Mouse (Mus musculus): Measurements from ENCODE around the gene Apbb1. TPM values are rescaled to one million over a fixed set of nuclear protein-coding genes. Genes with fewer than 3 reads are reported as not detected.

Gene Apbb1
- polyA plus RNA-seq, 1 experiment from 2014 or later, result 31.4 TPM

DNA sequence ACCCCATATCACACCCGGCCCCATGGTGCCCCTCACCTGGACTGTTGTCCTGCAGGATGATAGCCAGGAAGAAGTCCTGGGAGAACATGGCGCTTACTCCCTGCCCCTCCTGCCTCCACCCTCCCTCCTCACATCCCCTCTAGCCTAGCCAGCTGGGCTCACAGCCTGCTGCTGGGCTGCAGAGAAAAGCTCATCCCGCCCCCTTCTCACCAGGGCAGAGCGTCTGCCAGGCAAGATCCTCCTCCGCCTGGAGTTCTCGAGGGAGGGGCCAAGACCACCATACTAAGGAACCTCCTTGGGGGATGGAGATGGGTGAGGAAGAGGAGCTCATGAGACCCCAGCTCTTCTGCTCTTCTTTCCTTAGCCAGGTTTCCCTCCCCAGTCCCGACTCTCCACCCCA lies 12.9 kb downstream of the Apbb1 start:
- Histone ChIP-seq H3K27me3 (ENCODE audit: insufficient read depth, low read length) (no peaks in the 10 kb centered on the region), H3K4me2 (ENCODE audit: low read length) (no peak overlapping the region), H3K36me3 (ENCODE audit: insufficient read depth, low read length) (peaks cover 25% of the 10 kb centered on the region), H3K4me3 (replicated peaks; ENCODE audit: low read depth, low read length) (no peak overlapping the region), H3K4me1 (replicated peaks; ENCODE audit: insufficient read depth, low read length) (no peaks in the 10 kb centered on the region; the same call in 1 of the 2 replicates), H3K27ac (no peak overlapping the region), H3K9me3 (replicated peaks; ENCODE audit: low read length) (no peaks in the 10 kb centered on the region), H3K9ac (ENCODE audit: low read depth, low read length) (no peak overlapping the region)
- 28% methylated on average over 7 of the region's 7 CpGs for WGBS
- ATAC-seq (replicated peaks; ENCODE audit: low FRiP score, low read depth), result no peak
- TF ChIP-seq CTCF (IDR thresholded peaks at IDR 0.05; ENCODE audit: low read depth), result no peak
- no peak for DNase-seq (ENCODE audit: low spot score)

DNA sequence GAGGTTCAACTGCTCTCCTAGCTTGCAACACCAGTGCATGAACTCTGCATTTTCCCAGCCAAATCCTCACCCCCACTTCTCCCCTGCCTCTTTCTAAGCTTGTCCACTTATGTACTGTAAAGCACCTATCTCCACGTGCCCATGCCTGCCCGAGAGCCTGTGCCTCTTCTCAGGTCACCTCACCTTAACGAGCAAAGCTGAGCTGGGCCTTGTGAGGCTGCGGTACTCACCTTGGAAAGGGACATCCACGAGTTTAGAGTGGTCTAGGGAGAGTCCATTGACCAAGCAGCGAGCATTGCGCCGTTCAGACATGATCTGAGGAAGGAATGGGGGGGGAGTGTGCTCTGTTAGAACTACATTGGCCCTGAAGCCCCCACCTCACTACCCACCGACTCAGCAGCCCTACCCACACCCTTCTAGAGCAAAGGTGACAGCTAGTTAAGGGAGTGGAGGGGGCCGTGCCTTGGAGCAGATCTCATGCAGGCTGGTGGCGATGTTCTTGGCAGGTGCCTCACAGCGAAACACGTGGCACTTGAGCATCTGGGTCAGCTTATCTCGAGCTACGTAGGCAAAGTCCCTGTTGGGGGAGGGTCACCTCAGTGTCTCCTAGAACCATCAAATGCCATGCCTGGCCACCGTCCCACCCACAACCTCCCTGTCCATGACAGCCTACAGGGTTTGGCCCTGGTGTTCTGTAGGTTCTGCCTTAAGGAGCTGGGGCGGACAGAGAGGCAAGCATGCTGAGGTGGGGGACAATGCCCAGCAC lies 16.2 kb downstream of the Apbb1 start:
- no peak for DNase-seq (ENCODE audit: low spot score)
- no peak overlapping the region for H3K4me3 ChIP-seq (replicated peaks; ENCODE audit: low read depth, low read length)
- 88% methylated on average over 17 of the region's 17 CpGs for WGBS
- no peak overlapping the region for H3K27ac ChIP-seq
- H3K4me2 ChIP-seq (ENCODE audit: low read length), result no peak overlapping the region
- peaks cover 22% of the 10 kb centered on the region for H3K36me3 ChIP-seq (ENCODE audit: insufficient read depth, low read length)
- no peaks in the 10 kb centered on the region for H3K9me3 ChIP-seq (replicated peaks; ENCODE audit: low read length)
- no peak for TF ChIP-seq CTCF (IDR thresholded peaks at IDR 0.05; ENCODE audit: low read depth)
- H3K4me1 ChIP-seq (replicated peaks; ENCODE audit: insufficient read depth, low read length), result no peaks in the 10 kb centered on the region; the same call in 1 of the 2 replicates
- ATAC-seq (replicated peaks; ENCODE audit: low FRiP score, low read depth), result no peak
- no peak overlapping the region for H3K9ac ChIP-seq (ENCODE audit: low read depth, low read length)
- no peaks in the 10 kb centered on the region for H3K27me3 ChIP-seq (ENCODE audit: insufficient read depth, low read length)

- WGBS, result 82% methylated on average over 3 of the region's 3 CpGs
- DNase-seq (ENCODE audit: low spot score) (no peak), ATAC-seq (replicated peaks; ENCODE audit: low FRiP score, low read depth) (no peak)
- TF ChIP-seq CTCF (IDR thresholded peaks at IDR 0.05; ENCODE audit: low read depth), result no peak
- Histone ChIP-seq H3K4me1 (replicated peaks; ENCODE audit: insufficient read depth, low read length) (no peaks in the 10 kb centered on the region), H3K36me3 (ENCODE audit: insufficient read depth, low read length) (peaks cover 22% of the 10 kb centered on the region), H3K4me2 (ENCODE audit: low read length) (no peak overlapping the region), H3K27me3 (ENCODE audit: insufficient read depth, low read length) (no peaks in the 10 kb centered on the region), H3K9me3 (replicated peaks; ENCODE audit: low read length) (no peaks in the 10 kb centered on the region), H3K27ac (no peak overlapping the region), H3K4me3 (replicated peaks; ENCODE audit: low read depth, low read length) (no peak overlapping the region), H3K9ac (ENCODE audit: low read depth, low read length) (no peak overlapping the region)
These were observed 18.1 kb downstream of the Apbb1 start for GRCm38 (mm10) chr7:105563367-105563766.

GRCm38 (mm10) chr7:105562317-105562716 lies 19.1 kb downstream of the Apbb1 start:
- H3K4me1 ChIP-seq (replicated peaks; ENCODE audit: insufficient read depth, low read length), result no peaks in the 10 kb centered on the region
- no peak overlapping the region for H3K27ac ChIP-seq
- ATAC-seq (replicated peaks; ENCODE audit: low FRiP score, low read depth), result no peak
- peaks cover 18% of the 10 kb centered on the region for H3K36me3 ChIP-seq (ENCODE audit: insufficient read depth, low read length)
- no peak overlapping the region for H3K4me2 ChIP-seq (ENCODE audit: low read length)
- no peak for DNase-seq (ENCODE audit: low spot score)
- H3K27me3 ChIP-seq (ENCODE audit: insufficient read depth, low read length), result no peaks in the 10 kb centered on the region
- no peak overlapping the region for H3K9ac ChIP-seq (ENCODE audit: low read depth, low read length)
- TF ChIP-seq CTCF (IDR thresholded peaks at IDR 0.05; ENCODE audit: low read depth), result no peak
- no peak overlapping the region for H3K4me3 ChIP-seq (replicated peaks; ENCODE audit: low read depth, low read length)
- 94% methylated on average over 3 of the region's 3 CpGs for WGBS
- no peaks in the 10 kb centered on the region for H3K9me3 ChIP-seq (replicated peaks; ENCODE audit: low read length)

- no peaks in the 10 kb centered on the region for H3K4me1 ChIP-seq (replicated peaks; ENCODE audit: insufficient read depth, low read length)
- TF ChIP-seq CTCF (IDR thresholded peaks at IDR 0.05; ENCODE audit: low read depth), result no peak
- no peak overlapping the region for H3K27ac ChIP-seq
- 88% methylated on average over 9 of the region's 9 CpGs for WGBS
- no peak overlapping the region for H3K4me3 ChIP-seq (replicated peaks; ENCODE audit: low read depth, low read length)
- ATAC-seq (replicated peaks; ENCODE audit: low FRiP score, low read depth) (no peak), DNase-seq (ENCODE audit: low spot score) (no peak)
- no peak overlapping the region for H3K4me2 ChIP-seq (ENCODE audit: low read length)
- H3K27me3 ChIP-seq (ENCODE audit: insufficient read depth, low read length), result no peaks in the 10 kb centered on the region
- H3K9ac ChIP-seq (ENCODE audit: low read depth, low read length), result no peak overlapping the region
- no peaks in the 10 kb centered on the region for H3K36me3 ChIP-seq (ENCODE audit: insufficient read depth, low read length)
- no peaks in the 10 kb centered on the region for H3K9me3 ChIP-seq (replicated peaks; ENCODE audit: low read length)
These were observed 22.4 kb downstream of the Apbb1 start for GRCm38 (mm10) chr7:105559016-105559415.

GRCm38 (mm10) chr7:105557671-105558070 lies 23.8 kb downstream of the Apbb1 start:
- no peak overlapping the region for H3K27ac ChIP-seq
- H3K27me3 ChIP-seq (ENCODE audit: insufficient read depth, low read length), result no peaks in the 10 kb centered on the region
- no peak overlapping the region for H3K4me2 ChIP-seq (ENCODE audit: low read length)
- H3K4me3 ChIP-seq (replicated peaks; ENCODE audit: low read depth, low read length), result no peak overlapping the region
- H3K9me3 ChIP-seq (replicated peaks; ENCODE audit: low read length), result no peaks in the 10 kb centered on the region
- H3K36me3 ChIP-seq (ENCODE audit: insufficient read depth, low read length), result no peaks in the 10 kb centered on the region
- DNase-seq (ENCODE audit: low spot score) (no peak), ATAC-seq (replicated peaks; ENCODE audit: low FRiP score, low read depth) (no peak)
- no peak overlapping the region for H3K9ac ChIP-seq (ENCODE audit: low read depth, low read length)
- H3K4me1 ChIP-seq (replicated peaks; ENCODE audit: insufficient read depth, low read length), result no peaks in the 10 kb centered on the region
- 84% methylated on average over 11 of the region's 11 CpGs for WGBS
- no peak for TF ChIP-seq CTCF (IDR thresholded peaks at IDR 0.05; ENCODE audit: low read depth)

Data from kidney, postnatal 0 days (tissue).